ENCODE assay signal across 22 mouse cellular contexts in genomic region chr2:152312996-152313395, GRCm38 (mm10). TPM values are rescaled to one million over a fixed set of nuclear protein-coding genes. Genes with fewer than 3 reads are reported as not detected.
A peak's percentile ranks its signal among the peaks of the same experiment; 100 is the strongest.
DNase-seq lines count a peak whose midpoint lies in the region; ATAC-seq and TF ChIP-seq lines count a peak whose summit lies in the region.
"Had no signal": no experiment of that assay in that cellular context is flagged by ENCODE, and none has a peak within 500 bp of the region (broad histone marks: within the 10 kb centered on the region; RNA-seq: fewer than 3 reads in every experiment).

No protein-coding gene starts in this region.

- no peak overlapping the region for H3K9ac ChIP-seq in intestine, postnatal 0 days (ENCODE audit: low read depth, low read length)
- H3K9ac ChIP-seq: embryonic facial prominence, embryonic 12.5 days; forebrain, embryonic 13.5 days; heart, embryonic 12.5 days; midbrain, embryonic 15.5 days had no signal

- 86% methylated on average over 7 of the region's 7 CpGs for WGBS in heart, embryonic 10.5 days
- WGBS in kidney, adult 2 months = 55% methylated on average over 7 of the region's 7 CpGs
- WGBS in intestine, postnatal 0 days = 57% methylated on average over 7 of the region's 7 CpGs

- no peak for TF ChIP-seq CTCF in kidney, adult 2 months (conservative IDR thresholded peaks at IDR 0.05; ENCODE audit: insufficient read depth, insufficient read length, low read depth, low read length)
- no peak for TF ChIP-seq CTCF in intestine, postnatal 0 days (IDR thresholded peaks at IDR 0.05; ENCODE audit: low read depth)

- H3K4me3 ChIP-seq in heart, embryonic 10.5 days = no peak overlapping the region
- no peak overlapping the region for H3K4me3 ChIP-seq in kidney, adult 2 months (ENCODE audit: insufficient read depth, low read depth, low read length)
- H3K4me3 ChIP-seq in intestine, postnatal 0 days (ENCODE audit: low read depth, low read length) = no peak overlapping the region
- H3K4me3 ChIP-seq: embryonic facial prominence, embryonic 12.5 days; forebrain, embryonic 13.5 days; heart, embryonic 12.5 days; left cerebral cortex, adult 2 months; midbrain, embryonic 15.5 days had no signal

- 0 out of 2 replicates have a peak, but pooled peaks have one; percentile 23 for ATAC-seq in intestine, postnatal 0 days
- ATAC-seq: hindbrain, postnatal 0 days; midbrain, embryonic 15.5 days had no signal

- no peaks in the 10 kb centered on the region for H3K27me3 ChIP-seq in heart, embryonic 10.5 days (ENCODE audit: insufficient read depth, poor library complexity, severe bottlenecking)
- H3K27me3 ChIP-seq in kidney, adult 2 months (replicated peaks; ENCODE audit: control insufficient read depth, insufficient read depth, low read length) = no peaks in the 10 kb centered on the region
- no peaks in the 10 kb centered on the region for H3K27me3 ChIP-seq in intestine, postnatal 0 days (replicated peaks; ENCODE audit: control insufficient read depth, insufficient read depth, low read length)
- H3K27me3 ChIP-seq: embryonic facial prominence, embryonic 12.5 days; forebrain, embryonic 13.5 days; heart, embryonic 12.5 days; midbrain, embryonic 15.5 days had no signal

- H3K4me2 ChIP-seq in intestine, postnatal 0 days (replicated peaks; ENCODE audit: low read depth) = no peak overlapping the region
- H3K4me2 ChIP-seq: embryonic facial prominence, embryonic 12.5 days; forebrain, embryonic 13.5 days; heart, embryonic 12.5 days; midbrain, embryonic 15.5 days had no signal

- H3K36me3 ChIP-seq in heart, embryonic 10.5 days = peaks cover 97% of the 10 kb centered on the region
- peaks cover 7% of the 10 kb centered on the region for H3K36me3 ChIP-seq in kidney, adult 2 months (ENCODE audit: control insufficient read depth, insufficient read depth, low read length)
- peaks cover 91% of the 10 kb centered on the region for H3K36me3 ChIP-seq in intestine, postnatal 0 days (ENCODE audit: control insufficient read depth, insufficient read depth)

- peak; percentile 44 to 47 for DNase-seq in cerebellum, postnatal 10 days
- no peak for DNase-seq in cerebellum, adult 11-12 months
- DNase-seq in heart, embryonic 10.5 days (ENCODE audit: low spot score) = no peak
- no peak for DNase-seq in heart, adult 8-10 months (ENCODE audit: low spot score)
- DNase-seq in kidney, adult 2 months = peak; percentile 29
- DNase-seq in kidney, adult 9 months = no peak
- DNase-seq in lung, postnatal 4 days = no peak
- DNase-seq: kidney, adult 18-20 months; kidney, postnatal 10 days; left cerebral cortex, postnatal 4 days; right cerebral cortex, adult 18-20 months; right cerebral cortex, postnatal 4 days; thymus, adult 18-20 months; thymus, postnatal 4 days had no signal

- H3K4me1 ChIP-seq in heart, embryonic 10.5 days = no peaks in the 10 kb centered on the region
- H3K4me1 ChIP-seq in kidney, adult 2 months (ENCODE audit: control insufficient read depth, insufficient read depth, low read length) = no peaks in the 10 kb centered on the region
- no peaks in the 10 kb centered on the region for H3K4me1 ChIP-seq in intestine, postnatal 0 days (replicated peaks; ENCODE audit: control insufficient read depth, insufficient read depth, low read length)
- H3K4me1 ChIP-seq: embryonic facial prominence, embryonic 12.5 days; forebrain, embryonic 13.5 days; heart, embryonic 12.5 days; midbrain, embryonic 15.5 days had no signal

- no peak for TF ChIP-seq POLR2A in kidney, adult 2 months (IDR thresholded peaks at IDR 0.05; ENCODE audit: low read depth, low read length)

- H3K27ac ChIP-seq in heart, embryonic 10.5 days = peak overlapping the region; percentile 10; the same call in 1 of the 2 replicates
- no peak overlapping the region for H3K27ac ChIP-seq in kidney, adult 2 months (ENCODE audit: insufficient read depth, low read depth, low read length)
- no peak overlapping the region for H3K27ac ChIP-seq in intestine, postnatal 0 days (ENCODE audit: low read depth, low read length)
- H3K27ac ChIP-seq: embryonic facial prominence, embryonic 12.5 days; forebrain, embryonic 13.5 days; hindbrain, postnatal 0 days; left cerebral cortex, adult 2 months; macrophage; midbrain, embryonic 15.5 days had no signal

- H3K9me3 ChIP-seq in heart, embryonic 10.5 days = no peaks in the 10 kb centered on the region
- no peaks in the 10 kb centered on the region for H3K9me3 ChIP-seq in intestine, postnatal 0 days (ENCODE audit: control insufficient read depth)
- H3K9me3 ChIP-seq: embryonic facial prominence, embryonic 12.5 days; forebrain, embryonic 13.5 days; heart, embryonic 12.5 days; midbrain, embryonic 15.5 days had no signal

RNA-seq across cellular contexts. Expression of gene Tbc1d20, which starts 19.4 kb away (rescaled TPM):
- 29.6 and 34.6 TPM in 2 replicates for polyA plus RNA-seq in heart, embryonic 10.5 days (2016; fragmentation: Nextera tagmentation; extraction: Ambion mirVana)
- 10 to 100 TPM; 37.1 to 41.9 (median 37.5) TPM for total RNA-seq in heart, adult 8-10 months (2022)
- polyA plus RNA-seq in kidney, adult 2 months (2012; rRNA removed) = 54.6 and 59.5 TPM in 2 replicates
- polyA plus RNA-seq in intestine, postnatal 0 days (2015; fragmentation: Nextera tagmentation; extraction: Ambion mirVana) = 35.2 and 40.3 TPM in 2 replicates

RNA-seq across cellular contexts. Expression of gene Rbck1, which starts 19.5 kb away (rescaled TPM):
- polyA plus RNA-seq in heart, embryonic 10.5 days (2016; fragmentation: Nextera tagmentation; extraction: Ambion mirVana) = 88.0 and 89.3 TPM in 2 replicates
- total RNA-seq in heart, adult 8-10 months (2022) = 10 to 100 TPM; 36.1 to 51.7 (median 47.6) TPM
- polyA plus RNA-seq in kidney, adult 2 months (2012; rRNA removed) = 150 and 155 TPM in 2 replicates
- 44.9 and 50.3 TPM in 2 replicates for polyA plus RNA-seq in intestine, postnatal 0 days (2015; fragmentation: Nextera tagmentation; extraction: Ambion mirVana)

RNA-seq across cellular contexts. Expression of gene Trib3, which starts 30.8 kb away (rescaled TPM):
- 5.1 and 5.3 TPM in 2 replicates for polyA plus RNA-seq in heart, embryonic 10.5 days (2016; fragmentation: Nextera tagmentation; extraction: Ambion mirVana)
- total RNA-seq in heart, adult 8-10 months (2022) = 1 to 10 TPM; 3.3 to 4.2 (median 4.1) TPM
- 1.4 and 1.5 TPM in 2 replicates for polyA plus RNA-seq in kidney, adult 2 months (2012; rRNA removed)
- 2.5 and 2.9 TPM in 2 replicates for polyA plus RNA-seq in intestine, postnatal 0 days (2015; fragmentation: Nextera tagmentation; extraction: Ambion mirVana)

Comparison
In these comparisons a context has a peak if more than half of its experiments do, and no peak if none do; other contexts are left out.
1. DNase-seq: peak in cerebellum, postnatal 10 days (2 of 2) and kidney, adult 2 months (single experiment); none in cerebellum, adult 11-12 months (single experiment), heart, embryonic 10.5 days (single experiment), heart, adult 8-10 months (single experiment), kidney, adult 9 months (single experiment) and lung, postnatal 4 days (0 of 2).